Mouse (Mus musculus) spleen, adult 12 weeks (tissue): ENCODE results near the gene Agtpbp1.

Experiments
- DNase-seq: peaks from one replicate; pipeline ENCODE4 v3.0.0; 2022; ENCODE audit warnings: low spot score

Gene Agtpbp1

GRCm38 (mm10) chr13:59572549-59572948 lies 12.5 kb downstream of the Agtpbp1 start:
- DNase-seq, result no peak

- no peak for DNase-seq
Observed at GRCm38 (mm10) chr13:59571107-59571506, 13.9 kb downstream of the Agtpbp1 start.

DNA sequence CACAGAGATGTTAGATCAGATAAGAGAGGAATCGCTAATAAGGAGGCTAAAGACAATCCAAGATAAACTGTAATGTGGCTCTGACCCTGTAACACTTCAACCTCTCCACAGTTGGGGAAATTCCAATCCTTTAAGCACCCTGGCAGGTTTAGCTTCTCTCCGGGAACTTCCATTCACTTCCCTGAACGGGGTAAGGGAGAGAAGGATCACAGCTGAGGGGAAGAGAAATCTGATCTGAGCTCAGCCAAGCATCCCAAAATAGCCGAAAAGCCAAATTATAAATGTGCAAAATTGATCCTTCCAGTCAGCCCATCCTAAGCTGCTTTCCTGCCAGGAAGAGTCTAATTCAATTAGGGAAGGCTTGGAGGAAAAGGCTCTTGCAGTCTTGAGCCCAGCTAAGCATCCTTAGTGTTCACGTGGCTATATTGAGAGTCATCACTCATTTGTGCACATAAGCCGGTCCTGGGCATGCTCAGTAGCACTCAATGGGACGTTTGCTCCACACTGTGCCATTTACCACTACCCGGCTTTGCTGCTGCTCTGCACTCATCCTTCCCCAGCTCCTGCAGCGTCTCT lies 19.0 kb downstream of the Agtpbp1 start:
- DNase-seq, result no peak

- no peak for DNase-seq
Observed at GRCm38 (mm10) chr13:59564923-59565322, 20.1 kb downstream of the Agtpbp1 start.

GRCm38 (mm10) chr13:59564505-59564904 lies 20.5 kb downstream of the Agtpbp1 start:
- DNase-seq, result no peak

GRCm38 (mm10) chr13:59562471-59562870 lies 22.6 kb downstream of the Agtpbp1 start:
- no peak for DNase-seq

DNA sequence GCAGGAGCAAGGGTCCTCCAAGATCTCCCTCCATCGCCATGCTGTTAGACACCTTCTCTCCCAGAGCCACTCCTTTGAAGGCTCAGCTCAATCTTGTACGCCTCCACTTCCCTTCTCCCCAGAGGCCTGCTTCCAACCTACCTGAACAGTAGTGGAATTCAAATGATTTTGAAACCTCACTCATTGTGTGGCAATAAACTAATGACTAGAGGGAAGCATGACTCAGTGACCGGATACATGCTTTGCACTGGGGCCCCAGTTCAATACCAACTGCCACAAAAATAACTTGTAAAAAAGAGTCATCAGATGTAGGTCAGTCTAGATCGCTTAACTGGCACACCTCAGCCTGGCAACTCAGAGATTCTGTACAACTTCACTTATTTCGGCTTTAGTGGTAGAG lies 26.3 kb downstream of the Agtpbp1 start:
- no peak for DNase-seq

DNA sequence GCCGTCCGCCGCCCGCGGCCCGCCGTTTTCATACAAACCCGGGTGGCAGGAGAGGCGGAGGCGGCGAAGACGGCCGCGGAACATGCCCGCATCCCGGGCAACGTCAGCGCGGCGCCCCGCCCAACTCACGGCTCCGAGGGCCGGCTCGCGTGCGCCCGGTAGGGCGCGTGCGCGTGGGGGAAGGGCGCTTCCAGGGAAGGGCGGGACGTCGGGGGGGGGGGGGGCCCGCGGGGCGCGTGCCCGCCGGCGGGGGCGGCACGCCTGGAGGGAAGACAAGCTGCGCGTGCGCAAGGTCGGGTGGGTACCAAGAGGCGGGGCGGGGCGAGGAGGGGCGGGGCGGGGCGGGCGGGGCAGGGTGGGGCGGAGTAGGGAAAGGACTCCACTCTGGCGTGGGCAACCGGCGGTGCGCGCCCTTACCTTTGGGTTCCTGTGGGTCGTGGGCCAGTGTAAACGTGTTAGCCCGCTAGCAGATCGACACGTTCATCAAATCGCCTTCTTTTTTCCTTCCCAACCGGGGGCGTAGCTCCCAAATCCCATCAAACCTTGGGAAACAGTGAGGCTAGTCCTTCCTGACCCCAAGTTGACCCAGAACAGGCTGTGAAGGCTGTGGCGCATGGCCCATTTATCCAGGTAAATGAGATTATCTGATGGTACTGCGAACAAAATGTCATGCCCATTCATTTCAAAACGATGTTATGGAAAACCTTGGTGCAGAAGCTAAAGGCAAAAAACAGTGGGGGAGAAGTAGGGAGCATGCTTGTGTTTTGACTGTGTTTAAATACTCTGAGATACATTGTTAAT lies 27.6 kb downstream of the Agtpbp1 start:
- peak; percentile 80 for DNase-seq

DNA sequence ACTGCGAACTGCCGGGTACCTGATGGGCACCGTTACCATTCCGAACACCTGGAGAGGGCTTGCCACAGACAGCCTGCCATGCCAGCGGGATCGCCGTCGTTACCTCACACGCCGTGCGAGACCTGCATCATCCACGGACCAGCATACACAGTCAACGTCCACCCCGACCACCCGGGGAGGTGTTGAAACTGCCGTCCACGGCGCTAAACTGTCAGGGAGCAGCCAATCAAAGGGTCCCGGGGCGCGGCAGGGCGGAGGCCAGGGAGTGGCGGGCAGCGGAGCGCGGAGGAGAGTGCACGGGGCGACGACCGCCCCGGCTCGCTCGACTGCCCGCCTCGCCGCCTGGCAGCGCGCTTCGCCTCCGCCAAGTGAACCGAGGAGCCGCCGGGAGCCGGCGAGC lies 28.4 kb downstream of the Agtpbp1 start:
- DNase-seq, result peak; percentile 65

DNA sequence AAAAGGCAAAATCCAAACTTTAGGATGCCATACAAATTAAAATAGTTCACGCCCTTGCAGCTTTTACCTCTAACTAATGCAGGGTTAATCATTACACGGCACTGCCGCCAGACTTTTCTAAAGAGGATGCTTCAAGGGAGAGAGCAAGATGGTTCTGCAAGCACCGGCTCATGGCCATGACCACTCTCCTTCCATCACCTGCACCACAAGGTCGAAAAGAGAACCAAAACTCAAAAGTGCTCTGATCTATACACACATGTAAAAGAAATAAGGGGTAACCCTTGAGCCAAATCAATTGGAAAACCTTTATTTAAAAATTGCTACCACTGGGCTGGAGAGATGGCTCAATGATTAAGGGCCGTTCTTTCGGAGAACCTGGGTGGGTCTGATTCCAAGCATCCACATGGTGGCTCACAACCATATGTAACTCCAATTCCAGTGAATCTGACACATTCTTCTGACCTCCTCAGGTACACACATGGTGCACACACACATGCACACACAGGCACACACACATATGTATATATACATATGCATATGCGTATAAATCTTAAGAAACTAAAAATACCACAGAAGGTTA lies 29.3 kb downstream of the Agtpbp1 start:
- DNase-seq, result no peak

GRCm38 (mm10) chr13:59554772-59555505 lies 30.1 kb downstream of the Agtpbp1 start:
- DNase-seq, result no peak

- no peak for DNase-seq
Observed at GRCm38 (mm10) chr13:59552751-59553150, 32.3 kb downstream of the Agtpbp1 start.

GRCm38 (mm10) chr13:59552286-59552685 lies 32.7 kb downstream of the Agtpbp1 start:
- no peak for DNase-seq

- DNase-seq, result no peak
Observed at GRCm38 (mm10) chr13:59549318-59549798, 35.7 kb downstream of the Agtpbp1 start.

- no peak for DNase-seq
Observed at GRCm38 (mm10) chr13:59547716-59548115, 37.3 kb downstream of the Agtpbp1 start.

DNA sequence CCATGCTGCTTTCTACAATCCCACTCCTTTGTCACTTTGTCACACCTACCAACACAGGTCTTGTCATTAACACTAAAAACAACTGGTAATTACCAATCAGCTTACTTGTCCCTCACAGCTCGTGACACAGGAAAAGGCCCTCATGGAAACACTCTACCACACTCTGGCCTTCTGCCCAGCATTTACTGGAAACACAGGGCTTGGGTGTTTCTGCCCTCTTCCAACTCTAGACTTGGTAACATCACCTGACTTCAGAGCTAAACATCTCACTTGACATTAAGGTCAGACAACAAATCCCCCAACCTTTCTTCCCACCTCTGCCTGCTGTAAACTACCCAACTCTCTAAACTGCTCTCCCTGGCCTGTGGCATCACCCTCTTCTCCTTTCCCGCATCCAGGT lies 37.9 kb downstream of the Agtpbp1 start:
- no peak for DNase-seq

DNA sequence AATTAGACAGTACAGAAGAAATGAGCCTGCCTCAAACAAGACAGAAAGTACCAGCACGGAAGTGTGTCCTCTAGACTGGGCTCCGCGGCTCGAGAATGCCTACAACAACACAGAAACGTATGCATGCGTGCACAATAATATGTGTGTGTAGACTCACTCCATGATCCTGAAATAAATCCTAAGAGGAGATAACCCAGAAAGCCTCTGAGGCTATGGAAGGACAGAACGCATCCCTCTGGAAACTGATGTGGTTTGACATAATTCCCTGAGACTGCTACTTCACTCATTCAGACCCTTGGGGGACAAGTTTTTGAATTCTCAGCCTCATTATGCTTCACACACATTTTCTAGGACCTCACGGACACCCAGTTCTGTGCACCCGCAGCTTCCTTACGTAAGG lies 42.6 kb downstream of the Agtpbp1 start:
- DNase-seq, result no peak

DNA sequence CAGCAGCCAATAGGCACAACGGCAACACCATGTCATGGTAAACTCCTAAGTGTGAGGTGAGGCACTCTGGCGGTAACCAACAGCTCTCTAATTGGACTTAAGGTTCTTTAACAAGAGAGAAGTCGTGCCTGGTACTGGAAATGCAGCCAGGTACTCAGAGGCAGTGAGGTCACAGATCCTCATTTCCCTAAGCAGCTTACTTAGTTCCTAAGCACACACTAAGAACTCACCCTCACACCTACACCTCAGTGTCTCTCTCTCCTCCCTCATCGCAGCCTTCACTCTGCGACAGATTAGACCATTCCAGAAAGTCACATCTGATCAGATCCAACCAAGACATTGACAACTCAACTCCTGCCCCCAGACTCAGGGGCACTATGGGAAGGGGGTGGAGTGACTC lies 45.0 kb downstream of the Agtpbp1 start:
- DNase-seq, result no peak

DNA sequence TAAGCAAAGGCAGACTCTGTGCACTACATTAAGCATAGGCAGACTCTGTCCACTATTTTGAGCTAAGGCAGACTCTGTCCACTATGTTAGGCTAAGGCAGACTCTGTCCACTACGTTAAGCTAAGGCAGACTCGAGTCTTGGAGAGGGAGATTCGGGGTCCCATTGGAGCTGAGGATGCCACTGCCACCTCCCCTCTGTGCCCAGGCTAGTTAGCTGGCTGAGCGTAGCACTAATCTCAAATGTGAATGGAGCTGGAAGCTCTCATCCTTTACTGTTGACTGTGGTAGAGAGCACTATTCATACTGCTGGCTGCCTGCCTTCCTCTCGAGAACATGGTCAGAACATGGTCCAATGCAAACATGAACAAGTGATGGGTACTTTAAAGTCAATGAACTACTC lies 46.4 kb downstream of the Agtpbp1 start:
- no peak for DNase-seq

GRCm38 (mm10) chr13:59536631-59537030 lies 48.4 kb downstream of the Agtpbp1 start:
- DNase-seq, result no peak

- no peak for DNase-seq
Observed at GRCm38 (mm10) chr13:59535746-59536145, 49.3 kb downstream of the Agtpbp1 start.

DNA sequence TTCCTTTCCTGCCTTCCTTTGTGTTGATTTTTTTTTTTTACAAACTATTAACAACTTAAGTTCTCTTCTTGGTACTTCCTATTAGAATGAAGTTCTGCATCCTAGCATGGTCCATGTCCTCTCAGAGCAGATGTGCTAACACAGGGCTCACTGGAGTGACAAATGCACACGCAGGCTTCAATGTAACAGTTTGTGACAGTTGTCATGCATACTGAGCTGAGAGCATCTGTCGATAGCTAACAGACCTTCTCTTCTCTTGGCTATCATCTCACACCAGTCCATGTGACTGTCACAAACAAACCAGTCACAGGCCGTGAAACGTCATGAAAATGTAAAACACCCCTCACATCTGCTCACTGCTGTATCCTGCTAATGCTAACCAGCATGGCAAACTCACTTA lies 50.7 kb downstream of the Agtpbp1 start:
- DNase-seq, result no peak

- DNase-seq, result no peak
Observed at GRCm38 (mm10) chr13:59533331-59533730, 51.7 kb downstream of the Agtpbp1 start.
